Mouse (Mus musculus) lung, postnatal 0 days (tissue): ENCODE data around the gene Efl1.

ENCODE experiments used
- CTCF ChIP-seq: IDR thresholded peaks from 2 replicates; pipeline ENCODE4 v1.5.1; 2016; ENCODE audit warnings: antibody characterized with exemption, mild to moderate bottlenecking
- EP300 ChIP-seq: IDR thresholded peaks from 2 replicates; pipeline ENCODE4 v1.6.1; 2016; ENCODE audit warnings: antibody characterized with exemption, mild to moderate bottlenecking, control low read depth

DNA sequence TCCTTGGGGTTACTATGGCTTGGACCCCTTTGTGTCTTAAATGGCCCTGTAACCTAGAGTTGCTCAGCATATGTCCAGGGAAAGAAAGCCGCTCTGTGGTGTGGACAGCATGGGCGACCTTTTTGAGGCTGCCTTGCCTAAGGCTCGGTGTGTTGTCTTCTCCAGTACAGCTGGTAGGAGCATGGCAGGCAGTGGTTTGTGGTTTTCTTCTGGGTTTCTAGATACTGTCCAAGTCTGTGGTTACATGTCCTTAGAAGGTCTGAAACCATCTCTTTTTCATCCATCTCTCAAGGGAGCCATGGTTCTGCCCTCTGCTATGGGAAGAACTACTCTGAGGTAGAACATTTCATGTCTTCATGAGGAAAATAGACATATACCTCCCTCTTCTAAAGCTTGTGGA is 50.6 kb downstream of the Efl1 start:
- TF ChIP-seq CTCF = no peak
- TF ChIP-seq EP300 = no peak
